Mouse (Mus musculus) heart, postnatal 0 days (tissue): ENCODE measurements around the gene Ddx6. TPM values are rescaled to one million over a fixed set of nuclear protein-coding genes. Genes with fewer than 3 reads are reported as not detected.
A peak's percentile ranks its signal among the peaks of the same experiment; 100 is the strongest.

ENCODE experiments used
- ATAC-seq: fragments of 200-750 bp; cut with Nextera tagmentation; 2 replicates; pipeline ENCODE4 v1.8.0; 2017; ENCODE audit warnings: low read depth, moderate number of reproducible peaks, moderate library complexity; ENCODE audit not compliant: insufficient read depth
- DNase-seq: peaks from one replicate; pipeline ENCODE4 v3.0.0-alpha.2; 2016; ENCODE audit warnings: low spot score
- H3K27ac ChIP-seq: fragments of 300-500 bp; sonication (generic); 2 replicates; pipeline ENCODE4 v1.5.1; 2014; ENCODE audit warnings: low read depth, mild to moderate bottlenecking
- H3K27me3 ChIP-seq: fragments of 300-500 bp; sonication (generic); 2 replicates; pipeline ENCODE4 v1.6.1; 2014; ENCODE audit warnings: low read length, mixed read lengths; ENCODE audit not compliant: control insufficient read depth, insufficient read depth
- H3K36me3 ChIP-seq: fragments of 300-500 bp; sonication (generic); replicated peaks from 2 replicates; pipeline ENCODE4 v1.6.1; 2014; ENCODE audit warnings: low read length, mixed read lengths; ENCODE audit not compliant: control insufficient read depth, insufficient read depth
- H3K4me1 ChIP-seq: fragments of 300-500 bp; sonication (generic); 2 replicates; pipeline ENCODE4 v1.6.1; 2014; ENCODE audit warnings: antibody characterized with exemption; ENCODE audit not compliant: control insufficient read depth, insufficient read depth
- H3K4me2 ChIP-seq: fragments of 300-500 bp; sonication (generic); 2 replicates; pipeline ENCODE4 v1.6.1; 2014; ENCODE audit warnings: low read depth, mild to moderate bottlenecking, low read length, moderate library complexity
- H3K4me3 ChIP-seq: fragments of 300-500 bp; sonication (generic); 2 replicates; pipeline ENCODE4 v1.5.1; 2014; ENCODE audit warnings: low read depth, low read length
- H3K9ac ChIP-seq: fragments of 300-500 bp; sonication (generic); replicated peaks from 2 replicates; pipeline ENCODE4 v1.6.1; 2014; ENCODE audit warnings: low read depth, low read length, mixed read lengths
- H3K9me3 ChIP-seq: fragments of 300-500 bp; sonication (generic); replicated peaks from 2 replicates; pipeline ENCODE4 v1.6.1; 2016; ENCODE audit warnings: low read length; ENCODE audit not compliant: control insufficient read depth
- CTCF ChIP-seq: IDR thresholded peaks from 2 replicates; pipeline ENCODE4 v1.5.1; 2016; ENCODE audit warnings: antibody characterized with exemption, control low read depth, low read depth
- EP300 ChIP-seq: IDR thresholded peaks from 2 replicates; pipeline ENCODE4 v1.6.1; 2016; ENCODE audit warnings: antibody characterized with exemption, low read depth
- WGBS: fragments of 180-500 bp; shearing (Covaris S2); extraction: QIAGEN DNeasy Blood & Tissue Kit; methylation state at CpG from one replicate; pipeline ENCODE4 v1.1.7; 2014; 5-methylcytosine and 5-hydroxymethylcytosine counted together
- polyA plus RNA-seq: library from polyadenylated mRNA; unstranded; fragments of >200 nt; fragmentation: Nextera tagmentation; extraction: Ambion mirVana; gene quantifications from 2 replicates; pipeline ENCODE4 v1.2.1, GENCODE M21; 2015
- total RNA-seq: library from RNA; depleted of rRNA; stranded (reverse); fragments of >200 nt; gene quantifications from 2 replicates; pipeline ENCODE4 v1.2.3, GENCODE M21; 2014; ENCODE audit warnings: low replicate concordance; rRNA removed

Gene Ddx6
- total RNA-seq (30.9 and 33.9 TPM in 2 replicates), polyA plus RNA-seq (10.5 and 11.0 TPM in 2 replicates)

- peak; percentile 46 for DNase-seq
- ATAC-seq = peak; percentile 64
- Histone ChIP-seq H3K4me1 (peaks cover 24% of the 10 kb centered on the region), H3K4me3 (peak within 1 kb of the TSS; percentile 99), H3K27ac (peak within 1 kb of the TSS; percentile 100), H3K36me3 (peaks cover 29% of the 10 kb centered on the region), H3K9me3 (no peaks in the 10 kb centered on the region), H3K9ac (peak within 1 kb of the TSS; percentile 100), H3K4me2 (peak within 1 kb of the TSS; percentile 87), H3K27me3 (no peaks in the 10 kb centered on the region)
- under 1% methylated on average over 61 of the region's 80 CpGs for WGBS
- TF ChIP-seq CTCF = no peak
- TF ChIP-seq EP300 = no peak
Observed at GRCm38 (mm10) chr9:44604779-44605615, at the start of gene Ddx6. Gene Ddx6, plus strand, starts transcription at chr9:44604892.

- H3K4me3 ChIP-seq = no peak within 1 kb of the TSS
- H3K4me1 ChIP-seq = no peaks in the 10 kb centered on the region
- no peak within 1 kb of the TSS for H3K27ac ChIP-seq
- TF ChIP-seq CTCF = no peak
- no peak for TF ChIP-seq EP300
- no peak within 1 kb of the TSS for H3K9ac ChIP-seq
- ATAC-seq = no peak
- no peak for DNase-seq
- H3K27me3 ChIP-seq = no peaks in the 10 kb centered on the region
- H3K36me3 ChIP-seq = no peaks in the 10 kb centered on the region
- H3K4me2 ChIP-seq = no peak within 1 kb of the TSS
- 56% methylated on average over 4 of the region's 4 CpGs for WGBS
- H3K9me3 ChIP-seq = no peaks in the 10 kb centered on the region
Observed at GRCm38 (mm10) chr9:44561597-44561996, 43.1 kb upstream of the Ddx6 start, which contains the start of gene Cxcr5. Gene Cxcr5, minus strand, starts transcription at chr9:44561877.

GRCm38 (mm10) chr9:44562936-44563335 is 41.8 kb upstream of the Ddx6 start:
- ATAC-seq (no peak), DNase-seq (no peak)
- Histone ChIP-seq H3K4me1 (peaks cover 2% of the 10 kb centered on the region; the same call in 1 of the 2 replicates), H3K27me3 (no peaks in the 10 kb centered on the region), H3K36me3 (no peaks in the 10 kb centered on the region), H3K4me2 (no peak overlapping the region), H3K27ac (no peak overlapping the region), H3K9ac (no peak overlapping the region), H3K4me3 (no peak overlapping the region), H3K9me3 (no peaks in the 10 kb centered on the region)
- 60% methylated on average over 12 of the region's 12 CpGs for WGBS
- TF ChIP-seq CTCF = no peak
- no peak for TF ChIP-seq EP300

- Histone ChIP-seq H3K9ac (no peak overlapping the region), H3K4me1 (peaks cover 5% of the 10 kb centered on the region; the same call in 1 of the 2 replicates), H3K27ac (no peak overlapping the region), H3K9me3 (no peaks in the 10 kb centered on the region), H3K27me3 (no peaks in the 10 kb centered on the region), H3K36me3 (no peaks in the 10 kb centered on the region), H3K4me2 (no peak overlapping the region), H3K4me3 (no peak overlapping the region)
- no peak for ATAC-seq
- WGBS = 45% methylated on average over 6 of the region's 6 CpGs
- no peak for DNase-seq
- TF ChIP-seq CTCF (no peak), EP300 (no peak)
Observed at GRCm38 (mm10) chr9:44565367-44565766, 39.3 kb upstream of the Ddx6 start.

GRCm38 (mm10) chr9:44567338-44568082 is 37.2 kb upstream of the Ddx6 start:
- WGBS = 53% methylated on average over 9 of the region's 9 CpGs
- no peaks in the 10 kb centered on the region for H3K36me3 ChIP-seq
- peak overlapping the region; percentile 76 for H3K27ac ChIP-seq
- H3K4me1 ChIP-seq = peaks cover 5% of the 10 kb centered on the region; the same call in 1 of the 2 replicates
- ATAC-seq = peak; percentile 90
- 0 out of 2 replicates have a peak overlapping the region, but pooled peaks have one; percentile 5 for H3K9ac ChIP-seq
- peak overlapping the region; percentile 18; the same call in 1 of the 2 replicates for H3K4me2 ChIP-seq
- no peaks in the 10 kb centered on the region for H3K9me3 ChIP-seq
- TF ChIP-seq CTCF (no peak), EP300 (no peak)
- H3K4me3 ChIP-seq = no peak overlapping the region
- DNase-seq = peak; percentile 80
- H3K27me3 ChIP-seq = no peaks in the 10 kb centered on the region
